Mouse (Mus musculus): ENCODE results near the gene H2-Q1. TPM values are rescaled to one million over a fixed set of nuclear protein-coding genes. Genes with fewer than 3 reads are reported as not detected.
"Not testable (repeated sequence)": the region's sequence is repeated elsewhere in the genome, so short reads cannot be mapped to it uniquely, and the experiment has no call there.

Gene H2-Q1
- not detected in 2 replicates for polyA plus RNA-seq (2016; fragmentation: Nextera tagmentation; extraction: Ambion mirVana)

- Histone ChIP-seq H3K36me3 (replicated peaks) (no peaks in the 10 kb centered on the region), H3K27ac (replicated peaks) (no peak within 1 kb of the TSS), H3K9me3 (no peaks in the 10 kb centered on the region), H3K4me1 (peaks cover 11% of the 10 kb centered on the region), H3K4me3 (peak within 1 kb of the TSS; percentile 56), H3K27me3 (replicated peaks; ENCODE audit: low read depth, poor library complexity, severe bottlenecking) (peaks cover 62% of the 10 kb centered on the region)
- WGBS: 2% methylated on average over 55 of the region's 55 CpGs
- DNase-seq (ENCODE audit: low spot score): peak; percentile 21
These were observed at the start of gene H2-Q1 for GRCm38 (mm10) chr17:35320327-35321081. Gene H2-Q1 (plus strand): TSS chr17:35320405.

- Histone ChIP-seq H3K4me1 (no peaks in the 10 kb centered on the region), H3K27me3 (replicated peaks; ENCODE audit: low read depth, poor library complexity, severe bottlenecking) (peaks cover 21% of the 10 kb centered on the region), H3K27ac (replicated peaks) (no peak overlapping the region), H3K36me3 (replicated peaks) (no peaks in the 10 kb centered on the region), H3K9me3 (no peaks in the 10 kb centered on the region), H3K4me3 (no peak overlapping the region)
- no peak for DNase-seq (ENCODE audit: low spot score)
- WGBS: 69% methylated on average over 3 of the region's 3 CpGs
These were observed 48.0 kb upstream of the H2-Q1 start for GRCm38 (mm10) chr17:35272249-35272648.

DNA sequence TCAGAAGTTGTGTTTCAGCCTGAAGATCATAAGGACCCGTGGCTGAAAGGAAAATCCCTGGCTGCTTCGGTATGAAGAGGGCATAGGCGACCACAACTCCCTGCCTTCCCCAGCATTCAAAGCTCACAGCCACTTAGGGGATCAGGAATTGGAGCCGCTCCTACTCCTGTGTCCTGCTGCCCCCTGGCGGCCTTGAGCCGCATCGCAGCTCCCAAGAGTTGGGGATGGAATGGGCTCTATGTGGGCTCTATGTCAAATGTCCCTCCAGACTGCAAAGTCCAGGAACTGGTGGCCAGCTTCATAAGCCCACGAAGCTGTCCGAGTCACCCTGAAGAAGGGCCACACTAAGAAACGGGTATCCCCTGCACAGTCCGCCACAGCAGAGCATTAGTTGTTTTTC is 45.4 kb upstream of the H2-Q1 start:
- peak; percentile 85 for DNase-seq (ENCODE audit: low spot score)
- Histone ChIP-seq H3K36me3 (replicated peaks) (no peaks in the 10 kb centered on the region), H3K4me3 (no peak overlapping the region), H3K27me3 (replicated peaks; ENCODE audit: low read depth, poor library complexity, severe bottlenecking) (peaks cover 21% of the 10 kb centered on the region), H3K4me1 (no peaks in the 10 kb centered on the region), H3K27ac (replicated peaks) (no peak overlapping the region), H3K9me3 (no peaks in the 10 kb centered on the region)
- WGBS: 5% methylated on average over 11 of the region's 11 CpGs

DNA sequence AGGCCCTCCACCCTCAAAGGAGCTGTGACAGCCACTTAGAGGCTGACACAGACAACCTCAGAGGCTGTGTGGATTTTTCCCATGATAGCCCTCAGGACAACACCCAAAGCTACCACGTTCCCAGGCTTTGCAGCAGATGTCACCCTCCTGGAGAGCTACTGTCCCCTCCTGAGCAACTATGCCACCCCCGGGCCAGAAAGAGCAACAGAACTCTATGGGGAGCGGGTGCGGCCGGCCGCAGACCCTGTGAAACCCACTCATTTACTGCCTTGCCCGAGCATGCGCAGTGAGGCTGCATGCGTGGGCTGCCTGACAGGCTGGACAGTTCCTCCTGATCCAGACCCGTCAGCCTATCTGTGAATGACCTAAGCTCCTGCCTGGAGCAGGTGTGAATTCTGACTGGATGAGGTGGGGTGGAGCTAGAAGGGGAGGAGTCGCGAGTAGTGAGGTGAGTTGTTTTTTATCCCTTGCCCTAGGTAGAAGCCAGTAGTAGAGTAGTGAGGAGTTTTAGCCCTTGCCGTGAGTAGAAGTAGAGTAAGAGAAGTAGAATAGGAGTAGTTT is 43.8 kb upstream of the H2-Q1 start:
- DNase-seq (ENCODE audit: low spot score): no peak
- Histone ChIP-seq H3K9me3 (no peaks in the 10 kb centered on the region), H3K4me1 (no peaks in the 10 kb centered on the region), H3K4me3 (no peak overlapping the region), H3K27ac (replicated peaks) (no peak overlapping the region), H3K27me3 (replicated peaks; ENCODE audit: low read depth, poor library complexity, severe bottlenecking) (peaks cover 21% of the 10 kb centered on the region), H3K36me3 (replicated peaks) (no peaks in the 10 kb centered on the region)
- WGBS: 20% methylated on average over 13 of the region's 13 CpGs

DNA sequence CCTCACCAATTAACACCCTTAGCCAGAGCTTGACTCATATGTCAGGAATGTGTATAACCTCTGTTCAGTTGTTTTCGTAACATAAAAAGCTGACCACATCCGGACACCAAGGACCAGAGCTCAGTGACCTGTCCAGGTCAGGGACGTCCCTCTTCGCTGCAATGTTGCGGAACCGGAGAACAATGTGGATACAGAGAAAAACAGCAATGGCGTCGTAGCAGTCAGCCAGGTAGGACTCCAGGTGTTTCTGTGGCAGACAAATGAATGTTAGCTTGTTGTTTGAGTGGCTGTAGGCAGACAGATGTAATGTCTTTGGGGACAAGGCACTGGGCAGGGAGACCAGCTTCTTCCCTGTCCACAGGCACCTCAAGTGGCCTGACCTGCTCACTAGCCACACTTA is 42.2 kb upstream of the H2-Q1 start:
- H3K9me3 ChIP-seq: no peaks in the 10 kb centered on the region
- whole genome bisulfite sequencing: 88% methylated on average over 8 of the region's 8 CpGs
- no peaks in the 10 kb centered on the region for H3K36me3 ChIP-seq (replicated peaks)
- H3K27ac ChIP-seq (replicated peaks): no peak overlapping the region
- no peak for DNase-seq (ENCODE audit: low spot score)
- peaks cover 21% of the 10 kb centered on the region for H3K27me3 ChIP-seq (replicated peaks; ENCODE audit: low read depth, poor library complexity, severe bottlenecking)
- no peak overlapping the region for H3K4me3 ChIP-seq
- H3K4me1 ChIP-seq: no peaks in the 10 kb centered on the region

DNA sequence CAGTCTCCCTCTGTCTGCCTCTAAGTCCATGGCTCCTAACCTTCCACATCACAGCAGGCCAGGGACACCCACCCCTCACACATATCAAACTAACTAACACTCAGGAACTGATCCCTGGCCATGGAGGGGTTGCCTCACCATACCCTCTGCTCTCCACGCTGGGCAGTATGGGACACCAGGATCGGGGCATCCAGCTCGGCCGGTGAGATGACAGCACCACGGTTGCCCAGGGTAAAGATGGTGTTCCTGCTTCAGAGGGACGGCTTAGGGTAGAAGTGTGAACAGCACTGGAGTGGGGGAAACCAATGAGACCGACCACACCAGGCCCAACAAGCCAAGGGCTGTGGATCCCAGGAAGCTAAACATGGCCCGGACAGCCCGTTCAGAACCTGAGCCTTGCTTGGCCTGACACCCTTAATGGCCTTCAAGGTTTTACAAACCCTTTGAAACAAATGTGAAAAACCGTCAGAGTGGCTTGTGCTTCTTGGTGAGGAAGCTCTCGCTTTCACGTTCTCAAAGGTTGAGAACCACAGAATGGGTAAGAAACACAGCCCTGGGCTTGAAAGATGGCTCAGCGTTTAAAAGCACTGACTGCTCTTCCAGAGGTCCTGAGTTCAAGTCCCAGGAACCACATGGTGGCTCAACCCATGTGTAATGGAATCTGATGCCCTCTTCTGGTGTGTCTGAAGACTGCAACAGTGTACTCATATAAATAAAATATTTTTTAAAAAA is 41.1 kb upstream of the H2-Q1 start:
- no peak overlapping the region for H3K4me3 ChIP-seq
- WGBS: 88% methylated on average over 13 of the region's 13 CpGs

DNA sequence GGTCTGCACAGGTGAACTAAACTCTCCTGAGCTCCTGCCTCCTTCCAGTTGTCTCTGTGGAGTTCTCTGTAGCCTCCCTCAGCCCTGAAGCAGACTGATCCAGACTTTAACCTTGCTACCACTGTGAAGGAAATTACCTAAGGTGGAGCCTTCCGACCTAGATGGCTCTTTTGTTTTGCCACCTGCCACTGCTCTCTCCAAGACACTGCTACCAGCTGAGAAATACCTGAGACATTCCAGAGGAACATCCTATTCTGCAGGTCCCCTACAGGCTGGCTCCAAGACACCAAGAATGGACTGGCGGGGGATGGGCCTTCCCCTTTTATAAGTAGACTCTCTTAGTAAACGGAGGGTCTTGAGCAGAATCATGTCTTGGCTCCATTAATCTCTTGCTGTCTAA is 39.9 kb upstream of the H2-Q1 start:
- WGBS: 79% methylated on average over 3 of the region's 3 CpGs
- Histone ChIP-seq H3K9me3 (no peaks in the 10 kb centered on the region), H3K4me1 (no peaks in the 10 kb centered on the region), H3K36me3 (replicated peaks) (no peaks in the 10 kb centered on the region), H3K27ac (replicated peaks) (no peak overlapping the region), H3K4me3 (no peak overlapping the region), H3K27me3 (replicated peaks; ENCODE audit: low read depth, poor library complexity, severe bottlenecking) (peaks cover 18% of the 10 kb centered on the region)
- no peak for DNase-seq (ENCODE audit: low spot score)

More for the DNA sequence above, 41.1 kb upstream of the H2-Q1 start:
- Histone ChIP-seq H3K4me1 (no peaks in the 10 kb centered on the region), H3K36me3 (replicated peaks) (no peaks in the 10 kb centered on the region), H3K27ac (replicated peaks) (no peak overlapping the region), H3K9me3 (no peaks in the 10 kb centered on the region), H3K27me3 (replicated peaks; ENCODE audit: low read depth, poor library complexity, severe bottlenecking) (peaks cover 21% of the 10 kb centered on the region)
- no peak for DNase-seq (ENCODE audit: low spot score)

GRCm38 (mm10) chr17:35285431-35285830 is 34.8 kb upstream of the H2-Q1 start:
- H3K27me3 ChIP-seq (replicated peaks; ENCODE audit: low read depth, poor library complexity, severe bottlenecking): no peaks in the 10 kb centered on the region
- no peaks in the 10 kb centered on the region for H3K4me1 ChIP-seq
- no peaks in the 10 kb centered on the region for H3K36me3 ChIP-seq (replicated peaks)
- H3K4me3 ChIP-seq: no peak overlapping the region
- H3K9me3 ChIP-seq: no peaks in the 10 kb centered on the region
- DNase-seq (ENCODE audit: low spot score): no peak
- H3K27ac ChIP-seq (replicated peaks): no peak overlapping the region

DNA sequence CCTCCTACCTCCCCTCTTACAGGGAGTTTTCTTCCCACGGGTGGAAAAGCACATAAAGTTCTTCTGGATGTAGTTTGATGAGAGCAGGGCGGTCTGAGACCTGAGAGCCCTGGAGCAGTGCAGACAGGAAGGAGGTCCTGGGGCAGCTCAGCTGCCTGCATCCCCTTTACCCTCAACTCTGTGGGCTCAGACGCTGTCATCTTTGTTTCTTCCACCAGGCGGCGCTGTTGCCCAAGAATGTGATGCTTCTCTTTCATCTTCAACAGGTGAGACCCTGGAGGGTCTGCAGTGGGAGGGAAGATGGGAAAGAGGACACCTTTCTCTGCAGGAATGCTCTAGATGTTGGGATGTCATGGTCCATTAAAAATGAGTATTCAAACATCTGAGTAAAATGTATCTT is 24.4 kb upstream of the H2-Q1 start:
- H3K36me3 ChIP-seq (replicated peaks): not testable (repeated sequence)
- 3% methylated on average over 5 of the region's 5 CpGs for WGBS
- DNase-seq (ENCODE audit: low spot score): peak; percentile 59

DNA sequence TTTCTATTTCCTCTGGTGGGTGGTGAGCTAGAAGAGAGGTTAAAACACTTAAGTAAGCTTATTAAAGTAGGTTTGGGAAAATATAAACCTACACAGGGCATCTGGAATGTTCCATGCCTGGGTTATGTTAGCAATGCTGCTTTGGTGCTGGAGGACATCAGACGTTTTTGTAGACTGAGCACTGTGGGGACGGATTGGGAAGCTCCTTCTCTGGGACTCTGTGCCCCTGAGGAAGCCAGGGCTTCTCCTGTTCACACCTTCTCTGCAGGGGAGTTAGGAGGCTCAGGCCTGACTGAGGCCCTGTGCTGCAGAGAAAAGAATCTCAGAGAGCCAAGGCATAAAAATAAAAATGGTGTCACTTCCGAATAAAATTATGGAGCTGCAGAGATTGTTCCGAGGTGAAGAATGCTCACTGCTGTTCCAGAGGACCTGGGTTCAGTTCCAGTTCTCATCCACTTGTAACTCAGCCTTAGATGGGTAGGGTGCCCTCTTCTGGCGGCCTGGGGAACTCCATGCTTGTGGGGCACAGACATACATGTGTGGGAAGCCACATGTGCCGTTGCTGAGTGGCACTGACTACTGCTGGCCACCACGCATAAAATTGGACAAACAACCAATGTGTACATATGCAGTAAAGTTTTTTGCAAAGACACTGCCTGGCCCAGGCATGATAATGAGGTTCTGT is 19.8 kb upstream of the H2-Q1 start:
- not testable (repeated sequence) for H3K4me3 ChIP-seq; H3K9me3 ChIP-seq; DNase-seq (ENCODE audit: low spot score); H3K4me1 ChIP-seq; H3K36me3 ChIP-seq (replicated peaks); H3K27me3 ChIP-seq (replicated peaks; ENCODE audit: low read depth, poor library complexity, severe bottlenecking); H3K27ac ChIP-seq (replicated peaks)
- 89% methylated on average over 7 of the region's 7 CpGs for WGBS

More for the DNA sequence above, 24.4 kb upstream of the H2-Q1 start:
- H3K27ac ChIP-seq (replicated peaks); H3K9me3 ChIP-seq; H3K4me1 ChIP-seq; H3K4me3 ChIP-seq; H3K27me3 ChIP-seq (replicated peaks; ENCODE audit: low read depth, poor library complexity, severe bottlenecking): not testable (repeated sequence)

GRCm38 (mm10) chr17:35301645-35302258 is 18.5 kb upstream of the H2-Q1 start:
- 0 out of 2 replicates have a peak, but pooled peaks cover 6% of the 10 kb centered on the region for H3K27me3 ChIP-seq (replicated peaks; ENCODE audit: low read depth, poor library complexity, severe bottlenecking)
- DNase-seq (ENCODE audit: low spot score): peak; percentile 84
- peaks cover 4% of the 10 kb centered on the region; the same call in 1 of the 2 replicates for H3K9me3 ChIP-seq
- peak overlapping the region; percentile 0; the same call in 1 of the 2 replicates for H3K4me3 ChIP-seq
- H3K36me3 ChIP-seq (replicated peaks): no peaks in the 10 kb centered on the region
- H3K27ac ChIP-seq (replicated peaks): no peak overlapping the region
- no peaks in the 10 kb centered on the region for H3K4me1 ChIP-seq
- 27% methylated on average over 13 of the region's 13 CpGs for WGBS

DNA sequence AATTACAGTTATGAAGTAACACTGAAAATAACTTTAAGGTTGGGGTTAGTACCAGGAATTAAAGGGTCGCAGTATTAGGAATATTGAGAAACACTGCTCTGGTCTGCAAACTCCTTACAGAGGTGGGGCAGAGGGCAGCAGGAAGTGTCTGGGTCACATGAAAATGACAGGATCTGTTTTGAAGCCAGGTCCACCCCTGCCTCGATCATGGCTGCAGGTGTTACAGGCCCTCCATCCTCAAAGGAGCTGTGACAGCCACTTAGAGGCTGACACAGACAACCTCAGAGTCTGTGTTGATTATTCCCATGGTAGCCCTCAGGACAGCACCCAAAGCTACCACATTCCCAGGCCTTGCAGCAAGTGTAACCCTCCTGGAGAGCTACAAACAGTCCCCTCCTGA is 16.9 kb upstream of the H2-Q1 start:
- H3K4me1 ChIP-seq: no peaks in the 10 kb centered on the region
- no peaks in the 10 kb centered on the region for H3K36me3 ChIP-seq (replicated peaks)
- no peak overlapping the region for H3K27ac ChIP-seq (replicated peaks)
- WGBS: 77% methylated on average over 2 of the region's 2 CpGs
- no peak for DNase-seq (ENCODE audit: low spot score)
- no peak overlapping the region for H3K4me3 ChIP-seq
- peaks cover 4% of the 10 kb centered on the region; the same call in 1 of the 2 replicates for H3K9me3 ChIP-seq
- 0 out of 2 replicates have a peak, but pooled peaks cover 13% of the 10 kb centered on the region for H3K27me3 ChIP-seq (replicated peaks; ENCODE audit: low read depth, poor library complexity, severe bottlenecking)
